Mouse (Mus musculus) NIH3T3 (cell line): Measurements from ENCODE around the gene Samm50.
A peak's percentile ranks its signal among the peaks of the same experiment; 100 is the strongest.

ENCODE experiments used
- DNase-seq: peaks from one replicate; pipeline ENCODE4 v3.0.0-alpha.2; 2012; ENCODE audit warnings: low read depth

The Samm50 gene

GRCm38 (mm10) chr15:84238552-84238951 is 46.5 kb downstream of the Samm50 start:
- DNase-seq = no peak

DNA sequence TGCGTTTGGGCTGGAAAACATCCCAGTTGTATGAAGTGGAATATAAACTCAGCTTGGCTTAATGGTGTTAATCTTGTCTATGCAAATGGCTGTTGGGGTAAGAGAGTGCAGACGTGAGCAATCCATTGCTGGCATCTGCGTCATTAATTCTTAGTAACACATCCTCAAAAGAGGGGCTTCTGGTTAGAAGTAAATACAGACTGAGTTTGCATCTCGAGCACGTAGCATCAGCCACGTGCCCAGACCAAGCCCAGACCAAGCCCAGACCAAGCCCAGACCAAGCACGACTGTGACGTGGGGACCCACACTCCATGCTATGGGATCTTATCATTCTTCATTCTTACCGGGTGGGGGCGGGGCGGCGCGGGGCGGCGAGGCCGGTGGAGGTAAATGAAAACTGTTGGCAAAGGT is 47.0 kb downstream of the Samm50 start:
- no peak for DNase-seq

GRCm38 (mm10) chr15:84241520-84241919 is 49.5 kb downstream of the Samm50 start:
- DNase-seq = no peak

DNA sequence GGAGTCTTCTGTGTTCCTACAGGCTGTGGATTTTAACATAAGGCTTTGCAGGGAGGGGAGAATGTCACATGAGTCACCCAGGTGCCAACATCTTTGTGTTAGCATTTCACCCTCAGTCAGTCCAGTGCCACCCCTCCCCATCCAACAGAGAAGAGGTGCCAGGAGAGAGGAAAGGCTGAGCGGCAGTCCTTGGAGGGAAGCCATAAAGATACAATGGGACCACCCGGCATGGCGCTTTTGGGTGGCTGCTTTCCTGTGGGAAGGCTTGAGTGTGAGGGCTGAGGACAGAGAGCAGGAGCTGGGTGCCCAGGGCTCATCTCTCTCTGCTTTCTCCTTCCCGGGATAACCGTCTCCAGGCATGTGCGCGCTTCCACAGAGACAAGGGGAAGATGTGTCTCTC is 53.1 kb downstream of the Samm50 start:
- DNase-seq = no peak

DNA sequence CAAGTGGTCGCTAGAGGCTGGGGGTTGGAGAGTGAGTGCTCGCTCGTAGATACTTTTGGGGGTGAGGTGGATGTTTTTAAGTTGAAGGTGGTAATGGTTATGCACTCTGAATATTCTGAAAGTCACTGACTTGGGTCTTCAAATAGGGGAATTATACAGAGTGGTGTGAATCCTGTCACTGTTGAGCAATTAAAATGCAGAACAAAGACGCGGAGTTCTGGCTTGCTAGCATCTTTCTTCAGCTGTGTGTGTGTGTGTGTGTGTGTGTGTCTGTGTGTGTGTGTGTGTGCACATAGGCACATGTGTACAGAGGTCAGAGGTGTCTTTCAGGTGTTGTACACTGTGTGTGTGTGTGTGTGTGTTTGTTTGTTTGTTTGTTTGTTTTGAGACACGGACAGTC is 54.2 kb downstream of the Samm50 start:
- no peak for DNase-seq

DNA sequence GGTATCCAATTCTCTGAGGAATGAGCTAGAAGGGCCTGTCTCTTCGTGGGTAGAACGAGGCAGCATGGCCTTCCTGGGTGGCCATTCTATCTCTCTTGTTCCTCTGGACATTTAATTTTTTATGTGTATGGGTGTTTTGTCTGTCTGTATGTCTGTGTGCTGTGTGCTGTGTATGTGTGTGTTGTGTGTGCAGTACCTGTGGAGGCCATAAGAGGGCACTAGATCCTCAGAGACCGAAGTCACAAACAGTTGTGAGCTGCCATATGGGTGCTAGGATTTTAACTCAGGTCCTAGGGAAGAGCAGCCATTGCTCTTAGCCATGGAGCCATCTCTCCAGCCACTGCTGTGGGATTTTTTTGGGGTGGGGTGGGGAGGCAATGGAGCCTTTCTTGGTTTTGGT is 55.3 kb downstream of the Samm50 start:
- no peak for DNase-seq

DNA sequence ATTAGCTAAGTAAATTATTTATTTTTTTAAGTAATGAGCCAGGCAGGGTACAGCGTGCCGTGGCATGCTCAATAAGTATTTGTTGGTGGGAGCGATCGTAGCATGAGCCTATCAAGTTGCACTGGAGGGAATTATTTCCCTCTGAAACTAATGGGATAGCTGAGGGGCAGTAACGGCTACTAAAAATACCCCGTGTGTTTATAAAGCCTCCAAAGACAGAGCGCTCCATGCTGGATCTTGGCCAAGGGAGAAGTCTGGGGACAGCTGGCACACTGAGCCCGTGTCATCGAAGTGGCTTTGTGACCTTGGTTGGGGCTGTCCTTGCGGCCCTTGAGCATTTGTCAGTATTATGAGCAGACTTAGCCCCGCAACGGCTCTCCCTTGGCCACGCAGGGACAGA is 59.2 kb downstream of the Samm50 start:
- no peak for DNase-seq

DNA sequence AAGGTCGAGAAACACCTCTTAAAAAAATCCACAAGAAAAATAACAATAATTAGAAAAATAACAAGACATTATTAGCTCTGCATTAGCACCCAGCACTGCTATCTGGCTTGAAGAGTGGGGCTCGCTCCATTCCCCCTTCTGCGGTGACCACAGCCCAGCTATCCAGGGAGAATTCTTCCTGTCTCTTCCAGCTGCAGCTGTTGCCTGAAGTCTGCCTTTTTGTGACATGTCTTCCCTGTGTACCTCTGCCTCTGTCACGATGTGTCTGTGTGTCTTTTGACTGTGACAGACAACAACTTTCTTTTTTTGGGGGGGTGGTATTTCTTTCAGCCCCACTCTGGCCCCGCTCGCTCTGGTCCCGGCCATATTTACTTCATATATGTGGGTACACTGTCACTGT is 60.6 kb downstream of the Samm50 start:
- DNase-seq = no peak

- peak; percentile 8 for DNase-seq
Measured at GRCm38 (mm10) chr15:84253757-84254156, 61.7 kb downstream of the Samm50 start.

- no peak for DNase-seq
Measured at GRCm38 (mm10) chr15:84254387-84254786, 62.3 kb downstream of the Samm50 start.

GRCm38 (mm10) chr15:84256254-84256850 is 64.3 kb downstream of the Samm50 start:
- DNase-seq = no peak

- no peak for DNase-seq
Measured at GRCm38 (mm10) chr15:84256864-84257263, 64.8 kb downstream of the Samm50 start.

DNA sequence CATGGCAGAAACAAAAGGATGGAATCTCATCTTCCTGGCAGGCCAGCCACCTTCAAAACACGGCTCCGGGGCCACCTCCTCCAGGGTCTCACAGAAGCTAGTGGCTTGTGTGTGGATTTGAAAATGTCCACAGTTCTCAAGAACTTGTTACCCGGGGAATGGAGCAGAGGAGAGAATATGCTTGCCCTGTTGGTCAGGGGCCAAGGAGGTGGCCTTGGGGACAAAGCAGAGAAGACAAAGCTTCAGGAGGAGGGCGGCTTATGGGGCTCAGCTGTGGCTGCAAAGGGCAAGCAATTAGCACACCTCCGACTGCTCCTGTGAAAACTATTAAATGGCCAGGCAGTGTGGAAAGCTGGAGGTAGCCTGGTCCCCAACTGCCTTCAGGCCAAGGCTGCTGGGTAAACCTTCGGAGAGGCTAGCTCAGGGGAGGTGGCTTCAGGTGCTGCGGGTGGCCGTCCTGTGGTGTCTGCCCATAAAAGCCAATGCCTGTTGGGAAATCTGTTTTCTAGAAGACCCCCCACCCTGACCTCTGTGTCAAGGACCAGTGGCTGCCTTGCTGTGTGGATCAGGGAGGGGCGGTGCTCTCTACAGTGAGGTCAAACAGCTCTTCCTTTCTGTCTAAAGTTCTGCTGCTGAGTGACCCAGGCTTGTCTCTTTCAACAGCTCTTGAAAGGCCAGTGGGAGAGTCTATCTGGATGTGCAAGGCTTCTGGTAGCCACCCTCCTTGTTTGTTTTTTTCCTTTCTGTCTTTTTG is 66.7 kb downstream of the Samm50 start:
- peak; percentile 41 for DNase-seq

GRCm38 (mm10) chr15:84260123-84260822 is 68.2 kb downstream of the Samm50 start:
- peak; percentile 81 for DNase-seq

GRCm38 (mm10) chr15:84262630-84263029 is 70.6 kb downstream of the Samm50 start:
- DNase-seq = no peak

- no peak for DNase-seq
Measured at GRCm38 (mm10) chr15:84263573-84263972, 71.5 kb downstream of the Samm50 start.

DNA sequence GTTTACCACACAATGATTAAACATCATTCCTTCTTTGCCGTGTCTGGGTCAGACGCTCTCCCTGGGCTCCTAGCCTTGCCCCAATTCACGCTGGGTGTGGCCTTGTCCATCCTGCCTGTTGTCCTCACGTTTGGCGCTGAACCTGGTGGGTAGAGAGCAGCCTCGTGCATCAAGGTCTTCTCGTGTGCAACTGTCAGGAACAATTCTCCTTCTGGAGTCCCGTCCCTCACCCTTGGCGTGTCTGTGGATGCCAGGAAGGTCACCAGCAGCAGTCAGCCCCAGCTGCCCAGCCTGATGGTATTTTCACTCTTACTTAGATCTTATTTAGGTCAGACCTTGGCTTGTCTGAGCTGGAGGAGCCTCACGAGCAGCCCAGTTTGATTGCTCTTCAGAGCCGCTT is 73.1 kb downstream of the Samm50 start:
- no peak for DNase-seq

GRCm38 (mm10) chr15:84266290-84266689 is 74.2 kb downstream of the Samm50 start:
- DNase-seq = no peak
